Mouse (Mus musculus) limb, embryonic 14.5 days (tissue): ENCODE data around the gene Gsta4. TPM values are rescaled to one million over a fixed set of nuclear protein-coding genes. Genes with fewer than 3 reads are reported as not detected.

Experiments
- ATAC-seq: fragments of 200-750 bp; cut with Nextera tagmentation; 2 replicates; pipeline ENCODE4 v1.8.0; 2017; ENCODE audit warnings: low read depth, moderate number of reproducible peaks, moderate TSS enrichment; ENCODE audit not compliant: low FRiP score
- DNase-seq: peaks from one replicate; pipeline ENCODE4 v3.0.0-alpha.2; 2015; ENCODE audit warnings: low spot score
- H3K27ac ChIP-seq: fragments of 300-500 bp; sonication (generic); replicated peaks from 2 replicates; pipeline ENCODE4 v1.5.1; 2014; ENCODE audit warnings: low read depth, mild to moderate bottlenecking, low read length, moderate library complexity, mixed read lengths
- H3K27me3 ChIP-seq: fragments of 300-500 bp; sonication (generic); 2 replicates; pipeline ENCODE4 v1.6.1; 2014; ENCODE audit warnings: low read length, mixed read lengths; ENCODE audit not compliant: control insufficient read depth, insufficient read depth
- H3K36me3 ChIP-seq: fragments of 300-500 bp; sonication (generic); 2 replicates; pipeline ENCODE4 v1.6.1; 2014; ENCODE audit warnings: mild to moderate bottlenecking, low read length, moderate library complexity, mixed read lengths; ENCODE audit not compliant: control insufficient read depth, insufficient read depth
- H3K4me1 ChIP-seq: fragments of 300-500 bp; sonication (generic); 2 replicates; pipeline ENCODE4 v1.6.1; 2014; ENCODE audit warnings: antibody characterized with exemption, low read length, mixed read lengths; ENCODE audit not compliant: control insufficient read depth, insufficient read depth
- H3K4me2 ChIP-seq: fragments of 300-500 bp; sonication (generic); replicated peaks from 2 replicates; pipeline ENCODE4 v1.6.1; 2014; ENCODE audit warnings: low read depth, mild to moderate bottlenecking, low read length, moderate library complexity; ENCODE audit not compliant: severe bottlenecking
- H3K4me3 ChIP-seq: fragments of 300-500 bp; sonication (generic); replicated peaks from 2 replicates; pipeline ENCODE4 v1.5.1; 2014; ENCODE audit warnings: low read length
- H3K9ac ChIP-seq: fragments of 300-500 bp; sonication (generic); 2 replicates; pipeline ENCODE4 v1.6.1; 2014; ENCODE audit warnings: mild to moderate bottlenecking, low read depth, low read length, moderate library complexity; ENCODE audit not compliant: severe bottlenecking
- H3K9me3 ChIP-seq: fragments of 300-500 bp; sonication (generic); 2 replicates; pipeline ENCODE4 v1.6.1; 2016; ENCODE audit warnings: low read length; ENCODE audit not compliant: control insufficient read depth
- POLR2A ChIP-seq: fragments of 200-500 bp; IDR thresholded peaks from 2 replicates; pipeline ENCODE4 v1.8.0; 2012; ENCODE audit warnings: inconsistent platforms, mild to moderate bottlenecking, moderate library complexity, borderline replicate concordance; ENCODE audit not compliant: insufficient read depth, insufficient read length; ENCODE audit errors: extremely low read depth
- WGBS: fragments of 180-500 bp; shearing (Covaris S2); extraction: QIAGEN DNeasy Blood & Tissue Kit; methylation state at CpG from one replicate; pipeline ENCODE4 v1.1.7; 2014; 5-methylcytosine and 5-hydroxymethylcytosine counted together
- polyA plus RNA-seq, 2 experiments: library from polyadenylated mRNA; depleted of rRNA in 1 of 2; stranded (reverse) in 1 of 2; unstranded in 1 of 2; fragments of >200 nt; fragmentation: Nextera tagmentation in 1 of 2; extraction: Ambion mirVana in 1 of 2; gene quantifications; 2 replicates each; pipeline versions ENCODE4 v1.2.1 to v1.2.3; 2012 to 2014

Gene Gsta4
- polyA plus RNA-seq, 2 experiments: 47.5 to 68.2 TPM

DNA sequence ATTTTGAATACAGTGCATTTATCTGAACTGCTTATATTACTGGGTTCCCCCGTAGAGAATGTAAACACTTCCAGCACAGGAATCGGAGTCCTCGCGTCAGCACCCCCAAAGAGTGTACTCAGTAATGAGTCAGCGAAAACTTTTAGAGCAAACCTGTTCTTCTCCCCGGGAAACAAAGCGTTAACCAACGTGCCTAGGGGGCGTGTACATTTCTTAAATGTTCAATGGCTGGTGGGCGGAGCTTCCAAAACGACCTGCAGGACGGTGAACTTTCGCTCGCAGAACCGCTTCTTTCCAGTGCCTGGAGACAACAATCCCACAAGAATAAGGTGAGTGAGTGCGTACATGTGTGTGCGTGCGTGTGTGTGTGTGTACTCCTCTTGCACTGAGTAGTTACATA, 9.2 kb downstream of the Gsta4 start:
- WGBS: under 1% methylated on average over 18 of the region's 18 CpGs
- Histone ChIP-seq H3K27me3 (no peaks in the 10 kb centered on the region), H3K36me3 (no peaks in the 10 kb centered on the region), H3K4me1 (no peaks in the 10 kb centered on the region; the same call in 1 of the 2 replicates), H3K4me3 (peak overlapping the region; percentile 41), H3K4me2 (peak overlapping the region; percentile 72), H3K9me3 (no peaks in the 10 kb centered on the region), H3K9ac (peak overlapping the region; percentile 40), H3K27ac (peak overlapping the region; percentile 68; the same call in 1 of the 2 replicates)
- no peak for TF ChIP-seq POLR2A
- ATAC-seq (peak; percentile 79), DNase-seq (peak; percentile 91)

- H3K27ac ChIP-seq: no peak overlapping the region
- H3K36me3 ChIP-seq: peaks cover 3% of the 10 kb centered on the region
- no peaks in the 10 kb centered on the region for H3K9me3 ChIP-seq
- no peaks in the 10 kb centered on the region for H3K27me3 ChIP-seq
- H3K4me1 ChIP-seq: no peaks in the 10 kb centered on the region; the same call in 1 of the 2 replicates
- TF ChIP-seq POLR2A: no peak
- H3K4me3 ChIP-seq: no peak overlapping the region
- 0 out of 2 replicates have a peak, but pooled peaks have one; percentile 24 for ATAC-seq
- H3K4me2 ChIP-seq: peak overlapping the region; percentile 72; the same call in 1 of the 2 replicates
- H3K9ac ChIP-seq: no peak overlapping the region
- WGBS: 42% methylated on average over 9 of the region's 9 CpGs
- peak; percentile 85 for DNase-seq
Observed at GRCm38 (mm10) chr9:78193902-78194597, 11.5 kb downstream of the Gsta4 start.

DNA sequence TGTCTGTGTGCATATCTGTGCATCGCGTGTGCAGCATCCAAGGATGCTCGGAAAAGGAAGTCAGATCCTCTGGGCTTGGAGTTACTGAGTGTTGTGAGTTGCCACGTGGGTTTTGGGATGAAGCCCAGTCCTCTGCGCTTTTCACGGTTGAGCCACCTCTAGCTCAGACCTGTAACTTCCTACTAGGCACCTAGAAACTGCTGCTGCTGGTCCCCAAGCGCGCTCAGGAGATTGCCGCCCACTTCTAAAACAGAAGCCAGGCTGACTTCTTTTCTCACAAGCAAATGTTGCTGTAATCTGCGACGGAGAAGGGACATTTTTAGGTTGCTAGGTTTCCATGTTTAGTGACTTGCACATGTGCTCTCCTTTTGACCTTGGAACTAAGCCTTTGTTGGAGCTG, 12.5 kb downstream of the Gsta4 start:
- Histone ChIP-seq H3K4me1 (no peaks in the 10 kb centered on the region; the same call in 1 of the 2 replicates), H3K9me3 (no peaks in the 10 kb centered on the region), H3K9ac (no peak overlapping the region), H3K36me3 (peaks cover 12% of the 10 kb centered on the region), H3K4me3 (no peak overlapping the region), H3K27ac (no peak overlapping the region), H3K4me2 (no peak overlapping the region), H3K27me3 (no peaks in the 10 kb centered on the region)
- ATAC-seq (no peak), DNase-seq (no peak)
- 80% methylated on average over 11 of the region's 11 CpGs for WGBS
- TF ChIP-seq POLR2A: no peak

DNA sequence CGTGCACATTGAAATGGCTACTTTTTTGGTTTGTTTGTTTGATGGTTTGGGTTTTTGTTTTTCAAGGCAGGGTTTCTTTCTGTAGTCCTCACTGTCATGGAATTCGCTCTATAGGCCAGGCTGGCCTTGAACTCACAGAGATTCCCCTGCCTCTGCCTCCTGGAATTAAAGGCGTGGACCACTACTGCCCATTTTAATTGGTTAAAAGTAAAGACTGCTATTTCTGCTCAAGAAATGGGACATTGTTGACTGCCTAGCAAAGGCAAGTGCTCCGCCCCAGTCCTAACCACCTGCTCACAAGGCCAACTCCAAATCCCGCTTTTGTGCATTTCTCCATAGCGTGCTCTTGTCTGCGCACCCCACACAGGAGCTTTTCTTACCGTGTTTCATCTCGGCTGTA, 15.2 kb downstream of the Gsta4 start:
- Histone ChIP-seq H3K36me3 (peaks cover 18% of the 10 kb centered on the region), H3K9ac (no peak overlapping the region), H3K4me3 (no peak overlapping the region), H3K4me1 (no peaks in the 10 kb centered on the region), H3K9me3 (no peaks in the 10 kb centered on the region), H3K27ac (no peak overlapping the region), H3K27me3 (no peaks in the 10 kb centered on the region), H3K4me2 (no peak overlapping the region)
- TF ChIP-seq POLR2A: no peak
- 98% methylated on average over 9 of the region's 9 CpGs for WGBS
- ATAC-seq: no peak
- DNase-seq: no peak

DNA sequence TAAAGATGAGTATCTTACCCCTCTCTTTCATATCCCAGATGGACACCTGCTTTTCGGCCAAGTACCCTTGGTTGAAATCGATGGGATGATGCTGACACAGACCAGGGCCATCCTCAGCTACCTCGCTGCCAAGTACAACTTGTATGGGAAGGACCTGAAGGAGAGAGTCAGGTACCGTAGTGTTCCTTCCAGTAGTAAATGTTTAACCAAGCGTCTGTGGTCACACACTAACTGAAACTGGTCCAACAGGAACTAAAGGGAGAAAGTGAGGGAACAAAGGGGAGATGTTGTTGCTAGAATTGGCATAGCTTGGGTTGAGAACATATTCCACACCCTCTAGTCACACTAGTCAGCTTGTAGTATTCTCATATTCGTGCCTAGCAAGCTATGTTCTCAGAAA, 21.6 kb downstream of the Gsta4 start:
- Histone ChIP-seq H3K4me3 (no peak overlapping the region), H3K27ac (no peak overlapping the region), H3K36me3 (peaks cover 47% of the 10 kb centered on the region), H3K9ac (no peak overlapping the region), H3K4me1 (no peaks in the 10 kb centered on the region), H3K27me3 (no peaks in the 10 kb centered on the region), H3K4me2 (no peak overlapping the region), H3K9me3 (no peaks in the 10 kb centered on the region)
- ATAC-seq (no peak), DNase-seq (no peak)
- 88% methylated on average over 6 of the region's 6 CpGs for WGBS
- no peak for TF ChIP-seq POLR2A

GRCm38 (mm10) chr9:78208956-78209355, 26.4 kb downstream of the Gsta4 start:
- H3K9me3 ChIP-seq: no peaks in the 10 kb centered on the region
- no peak for DNase-seq
- 40% methylated on average over 4 of the region's 4 CpGs for WGBS
- H3K4me2 ChIP-seq: no peak overlapping the region
- no peak overlapping the region for H3K27ac ChIP-seq
- no peak overlapping the region for H3K4me3 ChIP-seq
- peaks cover 44% of the 10 kb centered on the region for H3K36me3 ChIP-seq
- ATAC-seq: no peak
- no peaks in the 10 kb centered on the region for H3K4me1 ChIP-seq
- no peaks in the 10 kb centered on the region for H3K27me3 ChIP-seq
- TF ChIP-seq POLR2A: no peak
- no peak overlapping the region for H3K9ac ChIP-seq
